In the genomic region with DNA sequence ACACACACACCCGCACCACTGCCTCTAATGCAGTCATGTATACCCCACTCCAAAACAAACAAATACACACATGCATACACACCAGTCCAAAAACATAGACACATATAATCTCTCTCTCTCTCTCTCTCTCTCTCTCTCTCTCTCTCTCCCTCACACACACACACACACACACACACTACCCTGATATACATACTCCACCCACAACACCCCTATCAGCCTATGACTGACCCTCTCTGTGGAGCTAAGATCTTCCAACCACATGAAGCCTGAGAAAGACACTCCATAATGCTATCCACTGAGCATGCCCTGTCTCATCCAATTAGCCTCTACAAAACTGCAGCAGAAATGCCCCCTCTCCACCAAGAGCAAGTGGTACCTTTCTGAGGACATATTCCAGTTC, we compare ENCODE assay signal across 29 mouse cellular contexts. TPM values are rescaled to one million over a fixed set of nuclear protein-coding genes. Genes with fewer than 3 reads are reported as not detected.
DNase-seq lines count a peak whose midpoint lies in the region; ATAC-seq and TF ChIP-seq lines count a peak whose summit lies in the region.
"Had no signal": no experiment of that assay in that cellular context is flagged by ENCODE, and none has a peak within 500 bp of the region (broad histone marks: within the 10 kb centered on the region; RNA-seq: fewer than 3 reads in every experiment).

No protein-coding gene starts in this region.

- H3K79me2 ChIP-seq in MEL (ENCODE audit: control insufficient read depth, insufficient read depth, low read length, poor library complexity) = no peaks in the 10 kb centered on the region

- TF ChIP-seq RAD21 in MEL (IDR thresholded peaks at IDR 0.05; ENCODE audit: low read depth, low read length) = no peak

- no peak overlapping the region for H3K9ac ChIP-seq in kidney, embryonic 15.5 days
- no peak overlapping the region for H3K9ac ChIP-seq in kidney, embryonic 16.5 days (replicated peaks; ENCODE audit: low read length)
- H3K9ac ChIP-seq in liver, embryonic 14.5 days (replicated peaks) = no peak overlapping the region
- H3K9ac ChIP-seq in liver, embryonic 11.5 days (ENCODE audit: low read depth, low read length) = no peak overlapping the region
- no peak overlapping the region for H3K9ac ChIP-seq in MEL (ENCODE audit: control insufficient read depth, low read depth, low read length, poor library complexity, severe bottlenecking)
- H3K9ac ChIP-seq: embryonic facial prominence, embryonic 12.5 days; embryonic facial prominence, embryonic 15.5 days; forebrain, postnatal 0 days; heart, embryonic 13.5 days; hindbrain, embryonic 13.5 days had no signal

- ATAC-seq in kidney, embryonic 15.5 days (replicated peaks; ENCODE audit: low FRiP score) = no peak
- no peak for ATAC-seq in kidney, embryonic 16.5 days (ENCODE audit: low FRiP score, low TSS enrichment)
- peak; percentile 31; the same call in 1 of the 2 replicates for ATAC-seq in liver, embryonic 14.5 days (ENCODE audit: insufficient read depth)
- ATAC-seq in liver, embryonic 11.5 days (replicated peaks; ENCODE audit: low FRiP score) = no peak
- peak; percentile 61; the same call in 1 of the 2 replicates for ATAC-seq in megakaryocyte progenitor cell, adult 5-6 weeks (replicated peaks; ENCODE audit: poor library complexity)
- ATAC-seq: activated CD4-positive, CD25-positive, alpha-beta regulatory T cell, adult 4 months; CD4-positive, CD25-positive, alpha-beta regulatory T cell, adult 4 months; forebrain, embryonic 14.5 days; forebrain, postnatal 0 days; hindbrain, embryonic 16.5 days had no signal

- H3K27ac ChIP-seq in kidney, embryonic 15.5 days = peak overlapping the region; percentile 76; the same call in 1 of the 2 replicates
- no peak overlapping the region for H3K27ac ChIP-seq in kidney, embryonic 16.5 days (ENCODE audit: low read length)
- no peak overlapping the region for H3K27ac ChIP-seq in liver, embryonic 14.5 days
- H3K27ac ChIP-seq in liver, embryonic 11.5 days (ENCODE audit: low read depth, low read length) = no peak overlapping the region
- no peak overlapping the region for H3K27ac ChIP-seq in MEL (ENCODE audit: control insufficient read depth, low read depth, low read length)
- H3K27ac ChIP-seq: embryonic facial prominence, embryonic 15.5 days; gastrocnemius, adult 2 months; hindbrain, embryonic 13.5 days had no signal

- no peak for TF ChIP-seq CTCF in liver, embryonic 14.5 days (IDR thresholded peaks at IDR 0.05; ENCODE audit: low read depth)
- no peak for TF ChIP-seq CTCF in MEL (IDR thresholded peaks at IDR 0.05 in 2 of 3, conservative IDR thresholded peaks at IDR 0.05 in 1 of 3; ENCODE audit: control insufficient read depth in 1 of 3, insufficient read depth in 1 of 3, low read depth in 2 of 3, low read length in 3 of 3, poor library complexity in 1 of 3, severe bottlenecking in 1 of 3)

- 0 out of 2 replicates have a peak, but pooled peaks cover 9% of the 10 kb centered on the region for H3K4me1 ChIP-seq in kidney, embryonic 15.5 days
- no peaks in the 10 kb centered on the region for H3K4me1 ChIP-seq in kidney, embryonic 16.5 days (ENCODE audit: insufficient read depth, low read length)
- no peaks in the 10 kb centered on the region for H3K4me1 ChIP-seq in liver, embryonic 14.5 days (replicated peaks; ENCODE audit: control insufficient read depth in 2 of 2, insufficient read depth in 2 of 2, low read length in 1 of 2)
- H3K4me1 ChIP-seq in liver, embryonic 11.5 days (replicated peaks; ENCODE audit: control insufficient read depth, insufficient read depth, low read length) = no peaks in the 10 kb centered on the region
- H3K4me1 ChIP-seq in MEL (ENCODE audit: control insufficient read depth in 1 of 2, insufficient read depth in 2 of 2, low read length in 2 of 2) = no peaks in the 10 kb centered on the region
- H3K4me1 ChIP-seq: embryonic facial prominence, embryonic 12.5 days; embryonic facial prominence, embryonic 15.5 days; heart, embryonic 13.5 days had no signal

- WGBS in kidney, embryonic 15.5 days = 79% methylated on average over 1 of the region's 1 CpGs
- 94% methylated on average over 1 of the region's 1 CpGs for WGBS in kidney, embryonic 16.5 days
- WGBS in liver, embryonic 14.5 days (ENCODE audit: insufficient replicate concordance) = 71% methylated on average over 1 of the region's 1 CpGs
- 86% methylated on average over 1 of the region's 1 CpGs for WGBS in liver, embryonic 11.5 days

- DNase-seq in liver, embryonic 14.5 days (ENCODE audit: low read depth in 3 of 3, low spot score in 3 of 3) = no peak
- DNase-seq in liver, embryonic 11.5 days (ENCODE audit: low spot score) = no peak
- peak; percentile 41 for DNase-seq in MEL (ENCODE audit: low read depth, low spot score)
- DNase-seq in adrenal gland, postnatal 10 days = no peak
- DNase-seq: adrenal gland, postnatal 14 days; cerebellum, adult 11 months; cerebellum, adult 2 months; cerebellum, adult 9-11 months; cerebellum, postnatal 25 days; forebrain, postnatal 0 days; gastrocnemius, adult 2 months; gastrocnemius, postnatal 14 days; heart, adult 11 months; heart, postnatal 36 days had no signal

- H3K36me3 ChIP-seq in kidney, embryonic 15.5 days = peaks cover 25% of the 10 kb centered on the region
- H3K36me3 ChIP-seq in kidney, embryonic 16.5 days (ENCODE audit: insufficient read depth, low read length) = no peaks in the 10 kb centered on the region
- no peaks in the 10 kb centered on the region for H3K36me3 ChIP-seq in liver, embryonic 14.5 days (replicated peaks; ENCODE audit: control insufficient read depth, insufficient read depth, low read depth)
- H3K36me3 ChIP-seq in liver, embryonic 11.5 days (ENCODE audit: control insufficient read depth, insufficient read depth, low read length) = no peaks in the 10 kb centered on the region
- H3K36me3 ChIP-seq in MEL (ENCODE audit: control insufficient read depth in 1 of 2, insufficient read depth in 2 of 2, low read length in 2 of 2) = no peaks in the 10 kb centered on the region
- H3K36me3 ChIP-seq: hindbrain, embryonic 13.5 days had no signal

- no peak overlapping the region for H3K4me2 ChIP-seq in kidney, embryonic 15.5 days
- H3K4me2 ChIP-seq in kidney, embryonic 16.5 days (replicated peaks; ENCODE audit: low read depth, low read length) = no peak overlapping the region
- no peak overlapping the region for H3K4me2 ChIP-seq in liver, embryonic 14.5 days (ENCODE audit: low read depth)
- no peak overlapping the region for H3K4me2 ChIP-seq in liver, embryonic 11.5 days
- H3K4me2 ChIP-seq: embryonic facial prominence, embryonic 12.5 days; embryonic facial prominence, embryonic 15.5 days; heart, embryonic 13.5 days; hindbrain, embryonic 13.5 days had no signal

- no peak overlapping the region for H3K4me3 ChIP-seq in kidney, embryonic 15.5 days (replicated peaks)
- no peak overlapping the region for H3K4me3 ChIP-seq in kidney, embryonic 16.5 days (ENCODE audit: low read length)
- no peak overlapping the region for H3K4me3 ChIP-seq in liver, embryonic 14.5 days (ENCODE audit: insufficient read depth in 1 of 2, low read depth in 2 of 2, low read length in 2 of 2)
- H3K4me3 ChIP-seq in liver, embryonic 11.5 days (ENCODE audit: low read depth, low read length) = no peak overlapping the region
- H3K4me3 ChIP-seq in MEL (ENCODE audit: control insufficient read depth in 1 of 2, insufficient read depth in 1 of 2, low read depth in 2 of 2, low read length in 2 of 2) = no peak overlapping the region
- H3K4me3 ChIP-seq: embryonic facial prominence, embryonic 12.5 days; embryonic facial prominence, embryonic 15.5 days; gastrocnemius, adult 2 months; heart, embryonic 13.5 days; hindbrain, embryonic 10.5 days; hindbrain, embryonic 13.5 days had no signal

- TF ChIP-seq EP300 in liver, embryonic 14.5 days (IDR thresholded peaks at IDR 0.05; ENCODE audit: low read depth) = no peak
- TF ChIP-seq EP300 in MEL (IDR thresholded peaks at IDR 0.05; ENCODE audit: low read depth in 1 of 2, low read length in 2 of 2) = no peak

- no peaks in the 10 kb centered on the region for H3K27me3 ChIP-seq in kidney, embryonic 15.5 days
- H3K27me3 ChIP-seq in kidney, embryonic 16.5 days (ENCODE audit: insufficient read depth, low read length) = no peaks in the 10 kb centered on the region
- H3K27me3 ChIP-seq in liver, embryonic 14.5 days (ENCODE audit: control insufficient read depth, insufficient read depth, low read length) = no peaks in the 10 kb centered on the region
- peaks cover 4% of the 10 kb centered on the region; the same call in 1 of the 2 replicates for H3K27me3 ChIP-seq in liver, embryonic 11.5 days (replicated peaks; ENCODE audit: control insufficient read depth, insufficient read depth, low read length)
- no peaks in the 10 kb centered on the region for H3K27me3 ChIP-seq in MEL (ENCODE audit: control insufficient read depth in 1 of 2, insufficient read depth in 2 of 2, low read length in 2 of 2)
- H3K27me3 ChIP-seq: embryonic facial prominence, embryonic 12.5 days; embryonic facial prominence, embryonic 15.5 days; hindbrain, embryonic 13.5 days had no signal

- no peaks in the 10 kb centered on the region for H3K9me3 ChIP-seq in kidney, embryonic 15.5 days (replicated peaks)
- no peaks in the 10 kb centered on the region for H3K9me3 ChIP-seq in kidney, embryonic 16.5 days (ENCODE audit: low read length)
- no peaks in the 10 kb centered on the region for H3K9me3 ChIP-seq in liver, embryonic 14.5 days (ENCODE audit: control insufficient read depth, low read length)
- no peaks in the 10 kb centered on the region for H3K9me3 ChIP-seq in liver, embryonic 11.5 days (ENCODE audit: control insufficient read depth, low read length)
- H3K9me3 ChIP-seq in MEL (replicated peaks; ENCODE audit: insufficient read depth, low read length) = no peaks in the 10 kb centered on the region
- H3K9me3 ChIP-seq: embryonic facial prominence, embryonic 12.5 days; embryonic facial prominence, embryonic 15.5 days; heart, embryonic 13.5 days; hindbrain, embryonic 10.5 days; hindbrain, embryonic 13.5 days had no signal

- TF ChIP-seq POLR2A in MEL (IDR thresholded peaks at IDR 0.05; ENCODE audit: control insufficient read depth in 1 of 2, insufficient read depth in 1 of 2, low read depth in 1 of 2, low read length in 2 of 2, poor library complexity in 1 of 2) = no peak

RNA-seq across cellular contexts. Expression of gene Chad, which starts 7.0 kb away (rescaled TPM):
- polyA plus RNA-seq in kidney, embryonic 15.5 days (2015; fragmentation: Nextera tagmentation; extraction: Ambion mirVana) = 0.23 and 1.1 TPM in 2 replicates
- polyA plus RNA-seq in kidney, embryonic 16.5 days (2015; fragmentation: Nextera tagmentation; extraction: Ambion mirVana) = 0.58 and 0.64 TPM in 2 replicates
- 0.02 and 0.03 TPM in 2 replicates for polyA plus RNA-seq in liver, embryonic 14.5 days (2012; rRNA removed)
- polyA plus RNA-seq in liver, embryonic 14.5 days (2014; fragmentation: Nextera tagmentation; extraction: Ambion mirVana) = 0.09 TPM in 1 of 2 replicates, not detected in the other
- 0.16 and 0.25 TPM in 2 replicates for polyA plus RNA-seq in liver, embryonic 11.5 days (2014; fragmentation: Nextera tagmentation; extraction: Ambion mirVana)
- total RNA-seq in MEL (2012; rRNA removed) = 0.08 TPM in 1 of 2 replicates, not detected in the other
- polyA plus RNA-seq in MEL (2012; ENCODE audit: insufficient read depth in 1 of 2, insufficient read length in 2 of 2, low read depth in 1 of 2, low replicate concordance in 2 of 2, missing spikeins in 1 of 2) = under 1 TPM in 1 of 2 experiments, not detected in 1; 0.11 TPM
- total RNA-seq in megakaryocyte progenitor cell, adult 5-6 weeks (2015) = not detected in 2 replicates
- total RNA-seq in megakaryocyte progenitor cell, adult 5-6 weeks (2017) = not detected in 2 replicates
- total RNA-seq in adrenal gland, postnatal 10 days (2021) = 1 to 10 TPM in 1 of 2 experiments, under 1 TPM in 1; 0.39 to 2.9 TPM
- total RNA-seq: adrenal gland, postnatal 14 days; common myeloid progenitor, adult 5-6 weeks; forebrain, postnatal 0 days had no signal
- polyA plus RNA-seq: forebrain, embryonic 11.5 days had no signal

RNA-seq across cellular contexts. Expression of gene Rsad1, which starts 22.8 kb away (rescaled TPM):
- polyA plus RNA-seq in kidney, embryonic 15.5 days (2015; fragmentation: Nextera tagmentation; extraction: Ambion mirVana) = 4.0 and 5.6 TPM in 2 replicates
- polyA plus RNA-seq in kidney, embryonic 16.5 days (2015; fragmentation: Nextera tagmentation; extraction: Ambion mirVana) = 4.3 and 6.1 TPM in 2 replicates
- 1.2 and 1.4 TPM in 2 replicates for polyA plus RNA-seq in liver, embryonic 14.5 days (2012; rRNA removed)
- polyA plus RNA-seq in liver, embryonic 14.5 days (2014; fragmentation: Nextera tagmentation; extraction: Ambion mirVana) = 0.51 and 0.72 TPM in 2 replicates
- 3.9 and 4.1 TPM in 2 replicates for polyA plus RNA-seq in liver, embryonic 11.5 days (2014; fragmentation: Nextera tagmentation; extraction: Ambion mirVana)
- total RNA-seq in MEL (2012; rRNA removed) = 27.9 and 28.7 TPM in 2 replicates
- 10 to 100 TPM in 1 of 2 experiments, not detected in 1; 24.0 TPM for polyA plus RNA-seq in MEL (2012; ENCODE audit: insufficient read depth in 1 of 2, insufficient read length in 2 of 2, low read depth in 1 of 2, low replicate concordance in 2 of 2, missing spikeins in 1 of 2)
- total RNA-seq in megakaryocyte progenitor cell, adult 5-6 weeks (2015) = 4.4 and 5.0 TPM in 2 replicates
- total RNA-seq in megakaryocyte progenitor cell, adult 5-6 weeks (2017) = 5.0 and 6.2 TPM in 2 replicates
- total RNA-seq in adrenal gland, postnatal 10 days (2021) = 10 to 100 TPM in 1 of 2 experiments, 1 to 10 TPM in 1; 8.3 to 10.1 TPM

RNA-seq across cellular contexts. Expression of gene Acsf2, which starts 29.8 kb away (rescaled TPM):
- 7.9 and 8.9 TPM in 2 replicates for polyA plus RNA-seq in kidney, embryonic 15.5 days (2015; fragmentation: Nextera tagmentation; extraction: Ambion mirVana)
- polyA plus RNA-seq in kidney, embryonic 16.5 days (2015; fragmentation: Nextera tagmentation; extraction: Ambion mirVana) = 7.9 and 9.1 TPM in 2 replicates
- 3.2 and 3.9 TPM in 2 replicates for polyA plus RNA-seq in liver, embryonic 14.5 days (2012; rRNA removed)
- 1.3 and 1.4 TPM in 2 replicates for polyA plus RNA-seq in liver, embryonic 14.5 days (2014; fragmentation: Nextera tagmentation; extraction: Ambion mirVana)
- polyA plus RNA-seq in liver, embryonic 11.5 days (2014; fragmentation: Nextera tagmentation; extraction: Ambion mirVana) = 2.6 and 3.1 TPM in 2 replicates
- total RNA-seq in MEL (2012; rRNA removed) = 2.8 and 3.3 TPM in 2 replicates
- 10 to 100 TPM in 1 of 2 experiments, not detected in 1; 13.1 TPM for polyA plus RNA-seq in MEL (2012; ENCODE audit: insufficient read depth in 1 of 2, insufficient read length in 2 of 2, low read depth in 1 of 2, low replicate concordance in 2 of 2, missing spikeins in 1 of 2)
- 18.1 and 18.6 TPM in 2 replicates for total RNA-seq in megakaryocyte progenitor cell, adult 5-6 weeks (2015)
- 2.5 and 2.7 TPM in 2 replicates for total RNA-seq in megakaryocyte progenitor cell, adult 5-6 weeks (2017)
- total RNA-seq in adrenal gland, postnatal 10 days (2021) = 10 to 100 TPM; 55.9 to 57.7 TPM

RNA-seq across cellular contexts. Expression of gene Mycbpap, which starts 50.3 kb away (rescaled TPM):
- polyA plus RNA-seq in kidney, embryonic 15.5 days (2015; fragmentation: Nextera tagmentation; extraction: Ambion mirVana) = 3.6 and 4.4 TPM in 2 replicates
- 4.3 and 5.1 TPM in 2 replicates for polyA plus RNA-seq in kidney, embryonic 16.5 days (2015; fragmentation: Nextera tagmentation; extraction: Ambion mirVana)
- polyA plus RNA-seq in liver, embryonic 14.5 days (2012; rRNA removed) = 0.03 and 0.09 TPM in 2 replicates
- polyA plus RNA-seq in liver, embryonic 14.5 days (2014; fragmentation: Nextera tagmentation; extraction: Ambion mirVana) = not detected in 2 replicates
- 0.84 and 1.1 TPM in 2 replicates for polyA plus RNA-seq in liver, embryonic 11.5 days (2014; fragmentation: Nextera tagmentation; extraction: Ambion mirVana)
- total RNA-seq in MEL (2012; rRNA removed) = 0.12 TPM in 1 of 2 replicates, not detected in the other
- polyA plus RNA-seq in MEL (2012; ENCODE audit: insufficient read depth in 1 of 2, insufficient read length in 2 of 2, low read depth in 1 of 2, low replicate concordance in 2 of 2, missing spikeins in 1 of 2) = under 1 TPM in 1 of 2 experiments, not detected in 1; 0.17 TPM
- not detected in 2 replicates for total RNA-seq in megakaryocyte progenitor cell, adult 5-6 weeks (2015)
- total RNA-seq in megakaryocyte progenitor cell, adult 5-6 weeks (2017) = 0.20 and 2.5 TPM in 2 replicates
- total RNA-seq in adrenal gland, postnatal 10 days (2021) = 1 to 10 TPM; 3.3 to 4.8 TPM
- total RNA-seq: gastrocnemius, adult 2 months had no signal
- polyA plus RNA-seq: activated CD4-positive, CD25-positive, alpha-beta regulatory T cell, adult 4 months; C2C12; CD4-positive, CD25-positive, alpha-beta regulatory T cell, adult 4 months had no signal

RNA-seq across cellular contexts. Expression of gene Lrrc59, which starts 57.7 kb away (rescaled TPM):
- 204 and 215 TPM in 2 replicates for polyA plus RNA-seq in kidney, embryonic 15.5 days (2015; fragmentation: Nextera tagmentation; extraction: Ambion mirVana)
- polyA plus RNA-seq in kidney, embryonic 16.5 days (2015; fragmentation: Nextera tagmentation; extraction: Ambion mirVana) = 211 and 218 TPM in 2 replicates
- polyA plus RNA-seq in liver, embryonic 14.5 days (2012; rRNA removed) = 36.3 and 52.7 TPM in 2 replicates
- polyA plus RNA-seq in liver, embryonic 14.5 days (2014; fragmentation: Nextera tagmentation; extraction: Ambion mirVana) = 66.4 and 73.4 TPM in 2 replicates
- polyA plus RNA-seq in liver, embryonic 11.5 days (2014; fragmentation: Nextera tagmentation; extraction: Ambion mirVana) = 224 and 246 TPM in 2 replicates
- 423 and 464 TPM in 2 replicates for total RNA-seq in MEL (2012; rRNA removed)
- polyA plus RNA-seq in MEL (2012; ENCODE audit: insufficient read depth in 1 of 2, insufficient read length in 2 of 2, low read depth in 1 of 2, low replicate concordance in 2 of 2, missing spikeins in 1 of 2) = 100 to 1,000 TPM; 486 to 633 TPM
- 115 and 116 TPM in 2 replicates for total RNA-seq in megakaryocyte progenitor cell, adult 5-6 weeks (2015)
- total RNA-seq in megakaryocyte progenitor cell, adult 5-6 weeks (2017) = 195 and 224 TPM in 2 replicates
- 100 to 1,000 TPM; 101 to 119 TPM for total RNA-seq in adrenal gland, postnatal 10 days (2021)

Comparison
In these comparisons a context has a peak if more than half of its experiments do, and no peak if none do; other contexts are left out.
1. ATAC-seq: peak in liver, embryonic 14.5 days (single experiment) and megakaryocyte progenitor cell, adult 5-6 weeks (single experiment); none in kidney, embryonic 15.5 days (single experiment), kidney, embryonic 16.5 days (single experiment) and liver, embryonic 11.5 days (single experiment).